Mouse (Mus musculus) G1E (cell line): ENCODE measurements around the gene Chst11. TPM values are rescaled to one million over a fixed set of nuclear protein-coding genes. Genes with fewer than 3 reads are reported as not detected.
A peak's percentile ranks its signal among the peaks of the same experiment; 100 is the strongest.

ENCODE experiments used
- ATAC-seq: 2 replicates; pipeline ENCODE4 v1.8.0; 2016; ENCODE audit warnings: mild to moderate bottlenecking; ENCODE audit not compliant: insufficient number of reproducible peaks, poor library complexity, low FRiP score, severe bottlenecking; ENCODE audit errors: extremely low read depth
- DNase-seq: peaks from one replicate; pipeline ENCODE4 v3.0.0; 2012; ENCODE audit warnings: low spot score
- H3K27me3 ChIP-seq: 2 replicates; pipeline ENCODE4 v1.6.1; 2012; ENCODE audit warnings: mild to moderate bottlenecking, low read length, inconsistent platforms; ENCODE audit not compliant: insufficient read depth
- H3K36me3 ChIP-seq: replicated peaks from 2 replicates; pipeline ENCODE3; 2012; ENCODE audit warnings: mild to moderate bottlenecking, inconsistent platforms
- H3K4me1 ChIP-seq: 2 replicates; pipeline ENCODE4 v1.6.1; 2012; ENCODE audit warnings: low read depth, low read length, inconsistent platforms, mixed read lengths; ENCODE audit not compliant: insufficient read depth
- H3K4me3 ChIP-seq: 2 replicates; pipeline ENCODE4 v1.5.1; 2012; ENCODE audit warnings: low read depth, mild to moderate bottlenecking, inconsistent platforms, low read length, moderate library complexity, mixed read lengths
- H3K9me3 ChIP-seq: replicated peaks from 2 replicates; pipeline ENCODE4 v1.6.1; 2012; ENCODE audit warnings: inconsistent platforms
- CTCF ChIP-seq: IDR thresholded peaks from 2 replicates; pipeline ENCODE4 v1.5.1; 2012; ENCODE audit warnings: low read depth, low read length, inconsistent platforms, mixed read lengths
- GATA1 ChIP-seq: IDR thresholded peaks from 2 replicates; pipeline ENCODE4 v1.6.1; 2012; ENCODE audit warnings: borderline replicate concordance, low read length, inconsistent platforms, mixed read lengths
- GATA2 ChIP-seq: IDR thresholded peaks from 2 replicates; pipeline ENCODE4 v1.6.1; 2012; ENCODE audit warnings: low read depth, low read length, inconsistent platforms, borderline replicate concordance
- POLR2AphosphoS5 ChIP-seq: IDR thresholded peaks from 2 replicates; pipeline ENCODE4 v1.6.1; 2012; ENCODE audit warnings: low read depth, low read length, inconsistent platforms; ENCODE audit not compliant: insufficient replicate concordance
- TAL1 ChIP-seq: conservative IDR thresholded peaks from 2 replicates; pipeline ENCODE4 v1.6.1; 2012; ENCODE audit warnings: low read depth, low read length, inconsistent platforms, mixed read lengths
- polyA plus RNA-seq: library from polyadenylated mRNA; stranded (reverse); fragments of >175 nt; gene quantifications from 2 replicates; pipeline ENCODE4 v1.2.3, GENCODE M21; 2012
- total RNA-seq, 2 experiments: library from RNA; stranded (forward) in 1 of 2; stranded (reverse) in 1 of 2; fragments of 200-1000 nt in 1 of 2; fragments of >200 nt in 1 of 2; fragmentation: Nextera tagmentation in 1 of 2; gene quantifications; 2 replicates each; pipeline ENCODE4 v1.2.3; 2014 to 2017

The Chst11 gene
- total and polyA plus RNA-seq, 3 experiments: 15.6 to 44.6 (median 38.2) TPM

DNA sequence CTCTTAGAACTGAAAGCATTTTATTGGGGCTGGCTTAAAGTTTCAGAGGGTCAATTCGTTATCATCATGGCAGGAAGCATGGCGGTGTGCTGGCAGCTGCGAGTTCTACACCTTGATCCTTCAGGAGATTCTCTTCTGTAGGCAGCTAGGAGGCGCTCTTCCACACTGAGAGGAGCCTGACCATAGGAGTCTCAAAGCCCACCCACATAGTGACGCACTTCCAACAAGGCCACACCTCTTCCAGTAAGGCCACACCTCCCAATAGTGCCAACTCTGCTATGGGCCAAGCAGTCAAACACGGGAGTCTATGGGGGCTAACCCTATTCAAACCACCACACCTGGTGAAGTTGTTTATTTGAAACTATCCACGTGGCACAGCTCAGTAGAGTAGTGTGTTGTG is 24.0 kb upstream of the Chst11 start:
- peak; percentile 75 for ATAC-seq
- peak overlapping the region; percentile 20; the same call in 1 of the 2 replicates for H3K4me3 ChIP-seq
- TF ChIP-seq POLR2AphosphoS5 (no peak), CTCF (no peak), GATA1 (no peak), GATA2 (no peak), TAL1 (no peak)
- DNase-seq: no peak
- no peaks in the 10 kb centered on the region for H3K27me3 ChIP-seq
- H3K9me3 ChIP-seq: no peaks in the 10 kb centered on the region
- H3K4me1 ChIP-seq: peaks cover 61% of the 10 kb centered on the region
- H3K36me3 ChIP-seq: no peaks in the 10 kb centered on the region

DNA sequence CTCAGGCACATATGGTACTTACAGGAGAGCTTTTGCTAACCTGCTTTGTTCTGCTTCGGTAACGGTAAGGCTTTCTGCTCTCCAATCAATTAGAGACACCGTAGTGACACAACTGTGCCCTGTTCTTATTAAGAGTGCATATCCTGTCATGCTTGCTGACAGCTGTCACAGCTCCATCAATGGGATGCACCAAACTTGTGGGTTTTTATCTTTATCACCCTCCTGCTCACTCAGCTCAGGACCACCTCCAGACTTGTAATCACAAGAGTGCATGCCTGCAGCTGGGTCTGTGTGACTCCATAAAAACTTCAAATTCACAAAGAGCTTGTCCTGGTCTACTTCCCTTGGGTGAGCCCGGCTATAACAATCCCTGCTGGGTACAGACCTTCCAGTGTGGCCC is 23.3 kb upstream of the Chst11 start:
- peak; percentile 78 for ATAC-seq
- H3K4me1 ChIP-seq: peaks cover 66% of the 10 kb centered on the region

DNA sequence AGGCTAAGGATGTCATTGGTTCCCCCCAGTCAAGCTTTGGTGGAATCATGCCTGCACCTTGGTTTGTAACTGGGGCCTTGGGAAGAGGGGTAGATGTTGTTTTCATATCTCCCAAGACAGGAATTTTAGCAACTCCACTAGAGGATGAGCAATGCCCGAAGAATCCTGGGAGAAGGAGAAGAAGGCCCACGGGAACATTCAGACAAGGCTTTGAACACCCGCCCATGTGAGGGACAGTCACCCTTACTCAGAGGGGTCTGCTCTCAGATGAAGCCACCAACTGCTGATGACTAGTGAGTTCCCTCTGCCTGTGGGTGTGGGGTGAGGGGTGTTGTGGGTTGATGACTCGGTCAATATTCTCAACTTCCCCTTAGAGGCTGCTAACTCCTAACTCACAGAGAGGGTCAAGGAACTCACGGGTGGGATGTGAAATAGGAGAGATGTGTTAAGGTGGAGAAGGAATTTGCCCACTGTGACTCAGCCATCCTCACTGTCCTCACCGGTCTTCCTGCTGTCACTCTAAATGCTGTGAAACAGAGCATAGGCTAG is 22.8 kb upstream of the Chst11 start:
- ATAC-seq (peak; percentile 43; the same call in 1 of the 2 replicates), DNase-seq (peak; percentile 45)
- Histone ChIP-seq H3K9me3 (no peaks in the 10 kb centered on the region), H3K27me3 (0 out of 2 replicates have a peak, but pooled peaks cover 2% of the 10 kb centered on the region), H3K36me3 (no peaks in the 10 kb centered on the region), H3K4me3 (peak overlapping the region; percentile 33; the same call in 1 of the 2 replicates), H3K4me1 (peaks cover 66% of the 10 kb centered on the region)
- TF ChIP-seq CTCF (no peak), GATA1 (no peak), TAL1 (0 out of 2 replicates have a peak, but pooled peaks have one; percentile 5), GATA2 (no peak), POLR2AphosphoS5 (no peak)

More for the DNA sequence above, 23.3 kb upstream of the Chst11 start:
- H3K4me3 ChIP-seq: peak overlapping the region; percentile 33; the same call in 1 of the 2 replicates
- H3K36me3 ChIP-seq: no peaks in the 10 kb centered on the region
- 0 out of 2 replicates have a peak, but pooled peaks cover 2% of the 10 kb centered on the region for H3K27me3 ChIP-seq
- H3K9me3 ChIP-seq: no peaks in the 10 kb centered on the region
- peak; percentile 50 for DNase-seq
- no peak for TF ChIP-seq POLR2AphosphoS5
- peak; percentile 92 for TF ChIP-seq TAL1

DNA sequence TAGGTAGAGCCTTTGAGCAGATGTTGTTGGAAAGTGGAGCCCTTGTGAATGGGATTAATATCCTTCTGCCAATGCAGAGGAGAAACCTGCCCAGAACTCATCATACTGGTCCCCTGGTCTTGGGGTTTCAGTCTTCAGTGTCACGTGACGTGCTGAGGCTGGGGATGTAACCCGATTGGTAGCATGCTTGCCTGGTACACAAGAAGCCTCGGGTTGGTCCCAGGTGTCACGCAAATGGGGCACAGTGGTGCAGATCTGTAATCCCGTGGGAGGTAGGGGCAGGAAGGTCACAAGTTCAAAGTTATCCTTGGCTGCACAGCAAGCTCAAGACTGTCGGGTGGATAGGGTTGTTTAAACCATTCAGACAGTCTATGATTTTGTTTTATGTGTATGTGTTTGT is 20.8 kb upstream of the Chst11 start:
- Histone ChIP-seq H3K4me1 (peaks cover 57% of the 10 kb centered on the region), H3K4me3 (no peak overlapping the region), H3K27me3 (peaks cover 4% of the 10 kb centered on the region; the same call in 1 of the 2 replicates), H3K36me3 (no peaks in the 10 kb centered on the region), H3K9me3 (no peaks in the 10 kb centered on the region)
- no peak for TF ChIP-seq GATA1
- no peak for TF ChIP-seq CTCF
- no peak for TF ChIP-seq GATA2
- no peak for TF ChIP-seq TAL1
- no peak for TF ChIP-seq POLR2AphosphoS5
- ATAC-seq (no peak), DNase-seq (no peak)

DNA sequence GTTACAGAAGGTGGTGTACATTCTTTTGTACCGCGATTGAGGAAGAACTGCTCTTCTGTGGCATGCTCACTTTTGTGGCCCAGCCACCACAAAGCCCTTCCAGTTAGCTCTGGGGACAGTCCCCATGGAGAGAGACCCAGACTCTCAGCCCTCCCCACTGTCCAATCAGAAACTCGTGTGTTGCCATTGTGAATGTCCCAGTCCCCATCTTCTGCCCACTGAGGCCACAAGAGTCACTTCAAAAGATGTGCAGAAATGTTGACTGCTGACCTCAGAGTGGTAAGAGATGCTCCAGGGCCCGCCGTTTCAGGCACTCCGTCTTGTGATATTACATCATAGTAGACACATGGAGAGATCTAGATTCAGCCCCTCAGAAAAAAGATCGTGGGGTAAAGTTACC is 18.6 kb upstream of the Chst11 start:
- H3K9me3 ChIP-seq: no peaks in the 10 kb centered on the region
- no peak overlapping the region for H3K4me3 ChIP-seq
- peaks cover 50% of the 10 kb centered on the region for H3K4me1 ChIP-seq
- DNase-seq: no peak
- ATAC-seq: no peak
- peaks cover 7% of the 10 kb centered on the region; the same call in 1 of the 2 replicates for H3K27me3 ChIP-seq
- no peaks in the 10 kb centered on the region for H3K36me3 ChIP-seq
- no peak for TF ChIP-seq GATA2
- no peak for TF ChIP-seq TAL1

DNA sequence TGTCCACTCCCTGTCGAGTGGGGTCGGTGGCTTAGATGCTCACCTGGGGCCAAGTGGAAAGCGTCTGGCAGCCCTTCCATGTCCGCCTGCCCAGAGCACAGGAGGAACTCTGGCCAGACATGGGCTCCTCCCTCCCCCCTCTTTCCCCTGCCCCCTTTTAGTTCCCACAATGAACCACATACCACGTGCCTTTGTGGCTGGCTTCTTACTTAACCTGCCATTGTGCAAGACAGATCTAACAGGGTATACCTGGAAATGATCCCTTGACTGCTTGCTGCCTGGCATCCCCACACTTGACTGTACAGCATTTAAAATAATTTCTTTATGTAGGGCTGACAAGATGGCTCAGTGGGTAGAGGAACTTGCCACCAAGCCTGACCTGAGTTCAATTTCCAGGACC is 15.7 kb upstream of the Chst11 start:
- ATAC-seq (no peak), DNase-seq (no peak)
- H3K9me3 ChIP-seq: no peaks in the 10 kb centered on the region
- peaks cover 44% of the 10 kb centered on the region for H3K4me1 ChIP-seq
- no peaks in the 10 kb centered on the region for H3K36me3 ChIP-seq
- no peak overlapping the region for H3K4me3 ChIP-seq
- H3K27me3 ChIP-seq: peaks cover 12% of the 10 kb centered on the region
- TF ChIP-seq CTCF (no peak), TAL1 (no peak), POLR2AphosphoS5 (no peak), GATA2 (no peak), GATA1 (no peak)
